Mouse (Mus musculus) bone marrow macrophage, adult 2 months (primary cell): ENCODE measurements around the gene Lin28b.

ENCODE experiments used
- CTCF ChIP-seq: IDR thresholded peaks from 2 replicates; pipeline ENCODE4 v1.5.1; 2012; ENCODE audit warnings: low read depth, mild to moderate bottlenecking, low read length, moderate library complexity
- POLR2A ChIP-seq: IDR thresholded peaks from 2 replicates; pipeline ENCODE4 v1.6.1; 2012; ENCODE audit warnings: mild to moderate bottlenecking, low read depth, low read length, borderline replicate concordance

GRCm38 (mm10) chr10:45410624-45411341 is 75.4 kb downstream of the Lin28b start:
- TF ChIP-seq POLR2A (no peak), CTCF (no peak)
